Mouse (Mus musculus): ENCODE measurements around the gene Foxp3. TPM values are rescaled to one million over a fixed set of nuclear protein-coding genes. Genes with fewer than 3 reads are reported as not detected.

Gene Foxp3
- polyA plus RNA-seq, 1 experiment from 2014 or later, result 0.07 TPM

GRCm38 (mm10) chrX:7638401-7639091 is 65.1 kb downstream of the Foxp3 start, which contains the start of gene Syp:
Gene Syp (plus strand): TSS chrX:7638471.
- Histone ChIP-seq H3K36me3 (ENCODE audit: control insufficient read depth, insufficient read depth, low read length) (no peaks in the 10 kb centered on the region), H3K27me3 (ENCODE audit: control insufficient read depth, insufficient read depth, low read length) (peaks cover 5% of the 10 kb centered on the region; the same call in 1 of the 2 replicates), H3K4me3 (ENCODE audit: low read depth, low read length) (peak within 1 kb of the TSS; percentile 22; the same call in 1 of the 2 replicates), H3K4me1 (ENCODE audit: control insufficient read depth, insufficient read depth, low read length) (no peaks in the 10 kb centered on the region), H3K9me3 (replicated peaks; ENCODE audit: control insufficient read depth, low read length) (no peaks in the 10 kb centered on the region), H3K27ac (ENCODE audit: low read depth, low read length) (no peak within 1 kb of the TSS), H3K4me2 (peak within 1 kb of the TSS; percentile 52), H3K9ac (ENCODE audit: low read depth, low read length) (no peak within 1 kb of the TSS)
- peak; percentile 76 for ATAC-seq (replicated peaks; ENCODE audit: insufficient number of reproducible peaks, low FRiP score, low TSS enrichment)
- WGBS (ENCODE audit: insufficient replicate concordance), result 12% methylated on average over 40 of the region's 42 CpGs

GRCm38 (mm10) chrX:7639536-7640325 is 66.3 kb downstream of the Foxp3 start:
- Histone ChIP-seq H3K9me3 (replicated peaks; ENCODE audit: control insufficient read depth, low read length) (no peaks in the 10 kb centered on the region), H3K4me3 (ENCODE audit: low read depth, low read length) (no peak overlapping the region), H3K27me3 (ENCODE audit: control insufficient read depth, insufficient read depth, low read length) (peaks cover 5% of the 10 kb centered on the region; the same call in 1 of the 2 replicates), H3K9ac (ENCODE audit: low read depth, low read length) (no peak overlapping the region), H3K4me1 (ENCODE audit: control insufficient read depth, insufficient read depth, low read length) (no peaks in the 10 kb centered on the region), H3K4me2 (no peak overlapping the region), H3K27ac (ENCODE audit: low read depth, low read length) (no peak overlapping the region), H3K36me3 (ENCODE audit: control insufficient read depth, insufficient read depth, low read length) (no peaks in the 10 kb centered on the region)
- ATAC-seq (replicated peaks; ENCODE audit: insufficient number of reproducible peaks, low FRiP score, low TSS enrichment), result no peak
- WGBS (ENCODE audit: insufficient replicate concordance), result 21% methylated on average over 13 of the region's 13 CpGs

GRCm38 (mm10) chrX:7640785-7641184 is 67.3 kb downstream of the Foxp3 start:
- Histone ChIP-seq H3K27ac (ENCODE audit: low read depth, low read length) (no peak overlapping the region), H3K27me3 (ENCODE audit: control insufficient read depth, insufficient read depth, low read length) (peaks cover 5% of the 10 kb centered on the region; the same call in 1 of the 2 replicates), H3K9me3 (replicated peaks; ENCODE audit: control insufficient read depth, low read length) (no peaks in the 10 kb centered on the region), H3K4me3 (ENCODE audit: low read depth, low read length) (no peak overlapping the region), H3K4me2 (no peak overlapping the region), H3K9ac (ENCODE audit: low read depth, low read length) (no peak overlapping the region), H3K4me1 (ENCODE audit: control insufficient read depth, insufficient read depth, low read length) (no peaks in the 10 kb centered on the region), H3K36me3 (ENCODE audit: control insufficient read depth, insufficient read depth, low read length) (no peaks in the 10 kb centered on the region)
- no peak for ATAC-seq (replicated peaks; ENCODE audit: insufficient number of reproducible peaks, low FRiP score, low TSS enrichment)
- 34% methylated on average over 12 of the region's 12 CpGs for WGBS (ENCODE audit: insufficient replicate concordance)

Other genes with a start within 250 kb of the Foxp3 start
- gene Usp27x, start 197.8 kb upstream of the Foxp3 start, polyA plus RNA-seq (2014; fragmentation: Nextera tagmentation; extraction: Ambion mirVana), result 0.33 and 0.48 TPM in 2 replicates
- 1.1 and 1.6 TPM in 2 replicates for gene Ppp1r3f, start 639 bp downstream of the Foxp3 start, polyA plus RNA-seq (2014; fragmentation: Nextera tagmentation; extraction: Ambion mirVana)
- 17.4 and 18.7 TPM in 2 replicates for gene Ccdc22, start 31.9 kb downstream of the Foxp3 start, polyA plus RNA-seq (2014; fragmentation: Nextera tagmentation; extraction: Ambion mirVana)
- gene Cacna1f, start 33.4 kb downstream of the Foxp3 start, polyA plus RNA-seq (2014; fragmentation: Nextera tagmentation; extraction: Ambion mirVana), result not detected in 2 replicates
- 0.74 and 1.6 TPM in 2 replicates for gene Syp, start 64.8 kb downstream of the Foxp3 start, polyA plus RNA-seq (2014; fragmentation: Nextera tagmentation; extraction: Ambion mirVana)
- 4.4 and 5.2 TPM in 2 replicates for gene Prickle3, start 83.6 kb downstream of the Foxp3 start, polyA plus RNA-seq (2014; fragmentation: Nextera tagmentation; extraction: Ambion mirVana)
- gene Plp2, start 97.7 kb downstream of the Foxp3 start, polyA plus RNA-seq (2014; fragmentation: Nextera tagmentation; extraction: Ambion mirVana), result 171 and 181 TPM in 2 replicates
- gene Magix, start 107.6 kb downstream of the Foxp3 start, polyA plus RNA-seq (2014; fragmentation: Nextera tagmentation; extraction: Ambion mirVana), result not detected in 2 replicates
- 31.2 and 35.7 TPM in 2 replicates for gene Gpkow, start 123.5 kb downstream of the Foxp3 start, polyA plus RNA-seq (2014; fragmentation: Nextera tagmentation; extraction: Ambion mirVana)
- gene Wdr45, start 140.7 kb downstream of the Foxp3 start, polyA plus RNA-seq (2014; fragmentation: Nextera tagmentation; extraction: Ambion mirVana), result 16.0 and 16.2 TPM in 2 replicates
- gene Gm45208, start 148.6 kb downstream of the Foxp3 start, polyA plus RNA-seq (2014; fragmentation: Nextera tagmentation; extraction: Ambion mirVana), result 0.34 TPM in 1 of 2 replicates, not detected in the other
- 52.3 and 55.9 TPM in 2 replicates for gene Praf2, start 154.8 kb downstream of the Foxp3 start, polyA plus RNA-seq (2014; fragmentation: Nextera tagmentation; extraction: Ambion mirVana)
- gene Ccdc120, start 177.3 kb downstream of the Foxp3 start, polyA plus RNA-seq (2014; fragmentation: Nextera tagmentation; extraction: Ambion mirVana), result 5.2 and 8.5 TPM in 2 replicates
- 12.1 and 15.0 TPM in 2 replicates for gene Tfe3, start 188.9 kb downstream of the Foxp3 start, polyA plus RNA-seq (2014; fragmentation: Nextera tagmentation; extraction: Ambion mirVana)
- 26.5 and 26.8 TPM in 2 replicates for gene Gripap1, start 216.1 kb downstream of the Foxp3 start, polyA plus RNA-seq (2014; fragmentation: Nextera tagmentation; extraction: Ambion mirVana)
- 1.6 TPM in 2 replicates for gene Kcnd1, start 248.6 kb downstream of the Foxp3 start, polyA plus RNA-seq (2014; fragmentation: Nextera tagmentation; extraction: Ambion mirVana)

Data from heart, embryonic 11.5 days (tissue).